Mouse (Mus musculus) liver, postnatal 0 days (tissue): ENCODE measurements around the gene Fastkd5.

Source experiments
- CTCF ChIP-seq: sonication (generic); IDR thresholded peaks from 2 replicates; pipeline ENCODE4 v1.5.1; 2016; ENCODE audit warnings: antibody characterized with exemption, low read depth
- EP300 ChIP-seq: IDR thresholded peaks from 2 replicates; pipeline ENCODE4 v1.6.1; 2016; ENCODE audit warnings: antibody characterized with exemption, low read depth, mild to moderate bottlenecking

GRCm38 (mm10) chr2:130634006-130634738, 4.3 kb upstream of the Fastkd5 start:
- TF ChIP-seq EP300 (no peak), CTCF (no peak)
